Mouse (Mus musculus) CH12.LX (cell line): ENCODE measurements at regions not wholly inside any gene's neighbourhood (a gene's known extent, or its start where the extent isn't known, plus 50 kb on each side); places are given as distances from the start of the nearest gene placed in this dataset.

Source experiments
- CHD2 ChIP-seq: IDR thresholded peaks from 2 replicates; pipeline ENCODE4 v1.6.1; 2011; ENCODE audit warnings: low read length, improper control_type of control experiment
- CTCF ChIP-seq, 2 experiments: IDR thresholded peaks in 1 of 2; conservative IDR thresholded peaks in 1 of 2; 2 replicates each; pipeline ENCODE4 v1.5.1; 2011 to 2012; ENCODE audit warnings: low read depth in 2 of 2, low read length in 2 of 2, improper control_type of control experiment in 1 of 2, inconsistent platforms in 1 of 2, mild to moderate bottlenecking in 1 of 2, moderate library complexity in 1 of 2
- ETS1 ChIP-seq: conservative IDR thresholded peaks from 2 replicates; pipeline ENCODE4 v1.6.1; 2012; ENCODE audit warnings: low read depth, mild to moderate bottlenecking, inconsistent platforms, low read length, improper control_type of control experiment, moderate library complexity
- JUND ChIP-seq: conservative IDR thresholded peaks from 2 replicates; pipeline ENCODE4 v1.6.1; 2011; ENCODE audit warnings: low read depth, low read length, improper control_type of control experiment
- KAT2A ChIP-seq: IDR thresholded peaks from 2 replicates; pipeline ENCODE4 v1.6.1; 2012; ENCODE audit warnings: low read length, improper control_type of control experiment, inconsistent platforms; ENCODE audit not compliant: insufficient replicate concordance
- MAFK ChIP-seq: IDR thresholded peaks from 2 replicates; pipeline ENCODE4 v1.6.1; 2011; ENCODE audit warnings: low read length, improper control_type of control experiment; ENCODE audit not compliant: insufficient replicate concordance
- MAZ ChIP-seq: IDR thresholded peaks from 2 replicates; pipeline ENCODE4 v1.6.1; 2012; ENCODE audit warnings: low read depth, mild to moderate bottlenecking, inconsistent platforms, low read length, improper control_type of control experiment, moderate library complexity
- POLR2A ChIP-seq: IDR thresholded peaks from 2 replicates; pipeline ENCODE4 v1.6.1; 2011; ENCODE audit warnings: low read depth, mild to moderate bottlenecking, improper control_type of control experiment, low read length
- POLR2AphosphoS2 ChIP-seq: IDR thresholded peaks from 2 replicates; pipeline ENCODE4 v1.6.1; 2011; ENCODE audit warnings: low read depth, low read length, improper control_type of control experiment
- RCOR1 ChIP-seq: conservative IDR thresholded peaks from 2 replicates; pipeline ENCODE4 v1.6.1; 2012; ENCODE audit warnings: low read depth, mild to moderate bottlenecking, inconsistent platforms, low read length, improper control_type of control experiment
- SIN3A ChIP-seq: IDR thresholded peaks from 2 replicates; pipeline ENCODE4 v1.6.1; 2012; ENCODE audit warnings: low read length, improper control_type of control experiment, inconsistent platforms
- TCF12 ChIP-seq: IDR thresholded peaks from 2 replicates; pipeline ENCODE4 v1.6.1; 2014; ENCODE audit warnings: low read depth, mild to moderate bottlenecking, inconsistent platforms, low read length, improper control_type of control experiment

GRCm38 (mm10) chr19:54470034-54470433, 426.1 kb downstream of the Adra2a start:
- TF ChIP-seq POLR2A (no peak), CTCF (conservative IDR thresholded peaks at IDR 0.05 in 1 of 2, IDR thresholded peaks at IDR 0.05 in 1 of 2; ENCODE audit: low read depth in 2 of 2, low read length in 2 of 2) (no peak), MAZ (no peak), MAFK (no peak), KAT2A (no peak), JUND (no peak), ETS1 (no peak), CHD2 (no peak), POLR2AphosphoS2 (no peak), SIN3A (no peak), TCF12 (no peak), RCOR1 (no peak)
